Mouse (Mus musculus): ENCODE results near the gene Pak1.

The Pak1 gene

GRCm38 (mm10) chr7:97788190-97788668, at the start of gene Pak1:
Gene Pak1 (plus strand): TSS chr7:97788541.
- DNase-seq (ENCODE audit: low spot score in 2 of 2), result peak; percentile 61 to 76

- DNase-seq (ENCODE audit: low spot score in 2 of 2), result no peak
Observed at GRCm38 (mm10) chr7:97740948-97741347, 47.4 kb upstream of the Pak1 start.

- no peak for DNase-seq (ENCODE audit: low spot score in 2 of 2)
Observed at GRCm38 (mm10) chr7:97741756-97742291, 46.5 kb upstream of the Pak1 start.

- DNase-seq (ENCODE audit: low spot score in 2 of 2), result peak in 1 of 2 experiments; percentile 28
Observed at GRCm38 (mm10) chr7:97745299-97745698, 43.0 kb upstream of the Pak1 start.

GRCm38 (mm10) chr7:97747176-97747707, 41.1 kb upstream of the Pak1 start:
- no peak for DNase-seq (ENCODE audit: low spot score in 2 of 2)

GRCm38 (mm10) chr7:97747787-97748497, 40.4 kb upstream of the Pak1 start:
- DNase-seq (ENCODE audit: low spot score in 2 of 2), result peak; percentile 75 to 79

- no peak for DNase-seq (ENCODE audit: low spot score in 2 of 2)
Observed at GRCm38 (mm10) chr7:97748527-97749206, 39.7 kb upstream of the Pak1 start.

- DNase-seq (ENCODE audit: low spot score in 2 of 2), result peak in 1 of 2 experiments; percentile 28
Observed at GRCm38 (mm10) chr7:97749207-97750190, 38.8 kb upstream of the Pak1 start.

GRCm38 (mm10) chr7:97756967-97757881, 31.1 kb upstream of the Pak1 start:
- DNase-seq (ENCODE audit: low spot score in 2 of 2), result no peak

GRCm38 (mm10) chr7:97764591-97764990, 23.8 kb upstream of the Pak1 start:
- no peak for DNase-seq (ENCODE audit: low spot score in 2 of 2)

GRCm38 (mm10) chr7:97765181-97765962, 23.0 kb upstream of the Pak1 start:
- no peak for DNase-seq (ENCODE audit: low spot score in 2 of 2)

GRCm38 (mm10) chr7:97765963-97766347, 22.4 kb upstream of the Pak1 start:
- no peak for DNase-seq (ENCODE audit: low spot score in 2 of 2)

GRCm38 (mm10) chr7:97766406-97767166, 21.8 kb upstream of the Pak1 start:
- no peak for DNase-seq (ENCODE audit: low spot score in 2 of 2)

- no peak for DNase-seq (ENCODE audit: low spot score in 2 of 2)
Observed at GRCm38 (mm10) chr7:97767841-97768240, 20.5 kb upstream of the Pak1 start.

GRCm38 (mm10) chr7:97769020-97769419, 19.3 kb upstream of the Pak1 start:
- no peak for DNase-seq (ENCODE audit: low spot score in 2 of 2)

GRCm38 (mm10) chr7:97770841-97771620, 17.3 kb upstream of the Pak1 start:
- DNase-seq (ENCODE audit: low spot score in 2 of 2), result no peak

GRCm38 (mm10) chr7:97775380-97775779, 13.0 kb upstream of the Pak1 start:
- DNase-seq (ENCODE audit: low spot score in 2 of 2), result no peak

- DNase-seq (ENCODE audit: low spot score in 2 of 2), result no peak
Observed at GRCm38 (mm10) chr7:97775923-97776322, 12.4 kb upstream of the Pak1 start.
